Mouse (Mus musculus) T-helper 17 cell (primary cell): ENCODE results near the gene Cpeb1.

ENCODE experiments used
- in situ Hi-C, 2 experiments: fragments of 300-600 bp; cut with MboI, MseI; formaldehyde crosslinking; loops; 1 replicate in 1 of 2; 2 replicates in 1 of 2; pipeline ENCODE4 v1.15.1; 2025; ENCODE audit warnings: high pct_unique_total_duplicates in 2 of 2

Cpeb1 gene

DNA sequence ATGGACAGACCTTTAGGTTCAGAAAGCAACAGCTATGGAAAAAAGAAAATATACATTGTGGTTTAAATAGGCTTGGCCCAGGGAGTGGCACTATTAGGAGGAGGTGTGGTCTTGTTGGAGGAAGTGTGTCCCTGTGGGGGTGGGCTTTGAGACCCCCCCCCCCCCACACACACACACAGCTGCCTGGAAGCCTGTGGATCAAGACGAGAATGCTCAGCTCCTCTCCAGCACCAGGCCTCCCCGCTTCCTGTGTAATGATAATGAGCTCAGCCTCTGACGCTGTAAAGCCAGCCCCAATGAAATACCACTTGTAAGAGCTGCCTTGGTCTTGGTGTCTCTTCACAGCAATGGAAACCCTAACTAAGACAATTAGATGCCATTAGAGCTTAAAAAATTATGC is 124.5 kb downstream of the Cpeb1 start:
- in situ Hi-C loops, result loop anchor here in 1 of 2 experiments (5.0 kb wide), 1 partner anchor 478 kb away; no protein-coding TSS in a partner anchor

DNA sequence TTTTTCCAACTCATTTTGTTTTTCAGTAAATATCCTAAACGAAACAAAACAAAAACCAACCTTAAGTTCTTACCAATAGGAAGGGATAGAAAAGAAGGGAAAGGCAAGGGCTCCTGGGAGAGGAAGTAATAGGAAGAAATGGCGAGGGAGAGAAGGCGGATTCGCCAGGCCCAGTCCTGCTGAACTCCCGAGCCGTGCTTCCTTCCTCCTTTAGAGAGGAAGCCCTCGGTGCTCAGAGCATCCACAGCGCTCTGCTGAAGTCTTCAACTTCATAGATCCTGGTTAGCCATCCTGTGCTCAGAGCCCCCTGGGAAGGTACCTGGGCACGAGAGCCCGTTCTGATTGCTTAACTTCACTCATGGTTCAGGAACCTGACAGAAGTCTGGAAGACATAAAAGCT is 127.6 kb downstream of the Cpeb1 start:
- in situ Hi-C loops, result no loop called here

DNA sequence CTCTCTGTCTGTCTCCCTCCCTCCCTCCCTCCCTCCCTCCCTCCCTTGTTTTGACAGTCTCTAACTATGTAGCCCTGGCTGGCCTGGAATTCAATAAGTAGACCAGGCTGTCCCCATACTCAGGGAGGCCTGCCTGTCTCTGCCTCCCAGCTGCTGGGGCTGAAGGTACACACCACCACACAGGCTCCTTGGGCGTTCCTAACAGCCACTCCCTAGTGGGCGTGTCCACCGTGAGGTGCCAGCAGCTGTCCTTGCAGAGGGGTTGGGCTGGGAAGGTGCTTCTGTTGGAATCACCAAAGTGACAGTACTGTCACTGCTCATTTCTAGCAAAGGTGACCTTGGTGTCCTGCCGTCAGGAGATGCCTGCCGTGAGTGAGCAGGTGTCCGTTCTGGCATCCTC is 128.4 kb downstream of the Cpeb1 start:
- in situ Hi-C loops, result no loop called here

DNA sequence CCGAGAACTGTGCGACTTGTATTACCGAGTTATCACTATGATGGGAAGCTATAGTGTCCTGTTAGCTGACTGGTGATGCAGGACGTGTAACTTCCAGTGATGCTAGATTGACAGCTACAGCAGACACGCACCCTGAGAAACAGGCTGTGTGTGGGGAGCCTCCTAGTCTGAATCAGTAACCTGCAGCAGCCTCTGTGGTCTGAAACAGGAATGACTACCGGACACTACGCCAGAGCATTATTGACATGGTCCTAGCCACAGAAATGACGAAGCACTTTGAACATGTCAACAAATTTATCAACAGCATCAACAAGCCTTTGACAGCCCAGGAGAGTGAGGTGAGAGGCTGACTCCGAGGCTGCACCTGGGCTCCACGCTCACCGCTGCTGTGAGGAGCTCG is 129.2 kb downstream of the Cpeb1 start:
- in situ Hi-C loops, result no loop called here

DNA sequence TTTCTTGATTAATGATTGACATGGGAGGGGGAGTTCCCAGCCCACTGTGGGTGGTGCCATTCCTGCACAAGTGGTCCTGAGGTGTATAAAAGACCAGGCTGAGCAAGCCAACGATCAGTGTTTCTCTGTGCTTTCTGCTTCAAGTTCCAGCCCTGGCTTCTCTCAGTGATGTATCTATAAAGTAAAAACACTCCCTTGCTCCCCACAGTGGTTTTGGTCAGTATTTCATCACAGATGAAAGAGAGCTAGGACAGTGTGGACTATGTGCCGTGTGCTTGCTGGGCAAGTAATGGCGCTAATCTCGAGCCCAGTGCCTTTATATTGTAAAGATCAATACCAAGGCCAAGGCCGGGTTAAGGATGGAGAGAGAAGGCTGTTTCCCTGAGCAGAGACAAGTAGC is 133.5 kb downstream of the Cpeb1 start:
- in situ Hi-C loops, result loop anchor here in 1 of 2 experiments (5.0 kb wide), 1 partner anchor 159 kb away; no protein-coding TSS in a partner anchor

DNA sequence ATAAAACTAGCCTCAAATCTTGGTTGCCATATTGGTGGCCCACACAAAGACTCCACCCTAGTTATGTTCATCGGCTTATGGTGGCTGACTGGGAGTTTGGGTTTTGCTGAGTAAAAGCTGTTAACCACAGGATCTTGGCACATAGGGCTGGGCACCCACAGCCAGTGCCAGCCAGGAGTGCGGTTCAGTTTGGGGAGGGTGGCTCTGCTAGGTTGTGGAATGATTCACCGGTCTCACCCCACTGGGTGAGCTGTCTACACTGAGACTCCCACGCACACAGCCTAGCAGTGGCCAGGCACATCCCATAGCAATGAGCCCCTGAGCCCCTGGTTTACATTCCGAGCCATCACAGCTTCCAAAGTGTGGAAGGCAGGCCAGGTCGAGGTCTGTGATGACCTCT is 135.5 kb downstream of the Cpeb1 start:
- in situ Hi-C loops, result loop anchor here (5.0 to 10.0 kb wide), 2 partner anchors 155 to 157 kb away; no protein-coding TSS in a partner anchor

DNA sequence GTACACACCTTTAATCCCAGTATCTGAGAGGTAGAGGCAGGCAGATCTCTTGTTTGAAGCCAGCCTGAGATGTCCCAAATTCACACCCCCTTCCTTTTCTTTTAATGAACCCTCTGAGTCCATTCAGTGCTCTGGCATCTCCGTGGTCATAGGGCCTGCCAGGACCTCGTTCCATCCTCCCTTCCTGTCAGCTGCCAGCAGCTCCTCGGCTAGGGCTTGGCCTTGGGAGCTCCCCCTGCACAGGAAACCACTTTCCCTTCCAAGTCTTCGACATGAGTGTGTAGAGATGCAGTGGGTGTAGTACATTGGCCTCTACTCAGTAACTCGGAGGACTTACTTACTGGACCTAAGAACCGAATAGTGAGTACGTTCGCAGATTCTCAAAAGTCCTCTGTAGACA is 139.7 kb downstream of the Cpeb1 start:
- in situ Hi-C loops, result loop anchor here in 1 of 2 experiments (10.0 kb wide), 1 partner anchor 151 kb away; no protein-coding TSS in a partner anchor

DNA sequence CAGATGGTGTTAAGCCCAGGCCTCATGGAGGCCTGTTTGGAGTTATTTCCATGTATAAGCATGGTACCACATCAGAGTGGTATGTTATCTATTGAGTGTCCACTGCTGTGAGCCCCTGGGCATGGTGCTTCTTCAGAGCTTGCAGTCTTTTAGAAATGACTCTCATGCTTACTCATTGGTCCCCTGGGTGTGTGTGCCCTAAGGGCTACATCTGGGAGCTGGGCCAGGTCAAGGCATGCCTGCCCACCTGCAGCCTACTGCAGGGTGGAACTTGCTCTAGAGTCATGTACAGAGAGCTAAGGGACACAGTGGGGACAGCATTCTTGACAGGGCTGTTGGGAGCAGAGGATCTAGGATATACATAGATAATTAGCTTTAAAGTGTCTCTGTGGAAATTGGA is 143.7 kb downstream of the Cpeb1 start:
- in situ Hi-C loops, result loop anchor here (5.0 to 10.0 kb wide), 2 partner anchors 147 to 949 kb away; no protein-coding TSS in a partner anchor

DNA sequence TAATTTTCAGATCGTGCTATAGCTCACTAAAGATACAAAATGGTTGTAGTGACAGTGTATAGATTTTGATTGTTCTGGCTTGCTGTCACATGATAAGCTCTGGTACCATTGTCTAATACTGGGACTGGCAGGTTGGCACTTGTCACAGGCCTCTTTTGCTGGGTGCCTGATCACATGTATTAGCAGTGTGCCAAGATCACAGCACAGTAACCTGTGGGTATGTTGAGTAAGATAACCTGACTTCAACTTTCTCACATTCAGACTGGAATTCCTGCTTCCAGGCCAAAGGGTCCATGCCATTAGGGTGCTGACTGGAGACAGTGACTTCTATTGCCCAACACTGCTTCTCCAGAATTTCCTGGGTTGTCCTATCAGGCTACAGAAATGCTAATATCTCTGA is 144.1 kb downstream of the Cpeb1 start:
- in situ Hi-C loops, result loop anchor here (5.0 to 10.0 kb wide), 2 partner anchors 146 to 949 kb away; no protein-coding TSS in a partner anchor

DNA sequence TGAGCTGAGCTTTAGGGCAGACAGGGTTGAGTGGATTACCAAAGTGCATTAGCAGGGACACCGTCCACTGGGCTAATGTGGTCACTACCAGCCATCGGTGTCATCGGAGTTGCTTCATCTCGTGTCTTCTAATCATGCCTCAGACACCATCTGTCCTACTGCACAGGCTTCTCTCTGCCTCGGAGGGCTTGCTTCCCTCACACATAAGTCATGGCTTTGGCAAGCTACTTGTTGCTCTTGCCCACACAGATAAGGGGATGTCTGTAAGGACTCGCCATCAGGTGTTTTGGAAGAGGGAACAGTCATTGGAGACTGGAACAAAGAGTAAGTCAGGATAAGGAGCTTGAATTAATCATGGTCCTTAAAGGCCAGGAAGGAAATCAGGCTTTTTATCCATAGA is 146.0 kb downstream of the Cpeb1 start:
- in situ Hi-C loops, result no loop called here

DNA sequence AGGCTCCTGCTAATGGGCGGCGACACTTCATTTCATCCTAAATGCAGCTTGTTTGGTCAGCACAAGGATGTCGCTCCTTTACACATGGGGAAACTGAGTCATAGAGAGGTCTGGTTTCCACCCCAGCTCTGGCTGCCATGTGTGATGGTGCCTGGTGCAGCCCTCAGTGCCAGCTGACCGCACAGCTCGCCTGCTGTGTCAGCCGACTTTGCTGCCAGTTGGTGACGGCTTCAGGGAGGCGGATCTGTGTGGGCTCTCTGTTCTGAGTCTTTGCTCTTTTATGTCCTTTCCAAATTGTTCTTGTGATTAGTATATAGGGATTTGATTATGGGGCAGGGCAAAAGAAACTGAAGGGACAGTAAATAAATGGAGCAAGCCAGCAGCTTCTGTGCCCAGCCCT is 147.5 kb downstream of the Cpeb1 start:
- in situ Hi-C loops, result no loop called here

DNA sequence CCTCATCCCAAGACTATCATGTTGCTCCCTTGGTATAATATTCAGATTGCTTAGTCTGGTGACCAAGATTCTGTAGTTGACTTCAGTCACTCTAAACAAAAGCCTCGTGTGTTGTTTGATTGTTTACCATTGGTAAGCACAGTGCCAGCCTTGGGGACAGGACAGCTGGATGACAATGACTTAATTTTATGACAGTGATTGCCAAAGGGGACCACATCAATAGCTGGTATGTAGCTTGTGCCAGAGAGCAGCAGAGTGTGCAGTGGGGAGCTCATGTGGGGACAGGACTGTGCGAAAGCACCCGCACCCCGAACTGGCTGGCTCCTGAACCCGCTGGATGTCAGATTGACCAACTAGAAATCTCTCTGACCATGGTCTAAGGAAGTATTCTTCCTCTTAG is 150.6 kb downstream of the Cpeb1 start:
- in situ Hi-C loops, result no loop called here

DNA sequence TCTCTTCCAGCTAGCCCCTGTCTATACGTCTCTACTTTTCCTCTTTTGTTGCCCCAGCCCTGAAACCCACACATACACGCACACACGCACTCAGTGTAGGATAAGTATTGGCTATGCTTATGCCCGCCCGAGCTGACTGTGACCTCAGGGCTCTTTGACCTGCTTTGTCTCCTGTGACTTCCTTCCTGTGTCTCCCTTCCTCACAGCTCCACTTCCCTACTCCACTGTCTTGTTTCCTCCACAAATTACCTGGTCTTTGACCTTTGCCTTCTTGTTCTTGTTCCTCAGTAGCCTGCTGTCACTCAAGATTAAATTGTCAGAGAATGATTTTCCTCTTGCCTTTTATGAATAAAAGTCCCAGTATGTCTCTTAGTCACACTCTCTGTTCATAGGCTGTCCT is 151.2 kb downstream of the Cpeb1 start:
- in situ Hi-C loops, result no loop called here

DNA sequence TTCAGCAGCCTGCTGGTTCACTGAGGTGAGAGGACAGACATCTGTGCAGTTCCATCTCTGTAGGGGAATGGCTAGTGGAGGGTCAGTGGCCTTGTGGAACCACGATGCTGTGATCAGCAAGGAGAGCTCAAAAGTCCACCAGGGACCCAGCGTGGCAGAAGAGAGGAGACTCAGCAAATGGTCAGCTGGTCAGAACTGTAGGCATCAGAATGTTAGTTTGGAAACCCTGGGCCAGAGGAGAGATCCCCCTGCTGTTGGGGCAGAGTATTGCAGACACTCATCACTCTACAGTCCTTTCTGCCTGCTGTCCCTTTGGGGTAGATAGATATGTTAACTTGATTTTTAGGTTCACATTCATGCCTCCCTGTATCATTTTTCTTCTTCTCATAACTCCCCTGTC is 151.6 kb downstream of the Cpeb1 start:
- in situ Hi-C loops, result no loop called here

DNA sequence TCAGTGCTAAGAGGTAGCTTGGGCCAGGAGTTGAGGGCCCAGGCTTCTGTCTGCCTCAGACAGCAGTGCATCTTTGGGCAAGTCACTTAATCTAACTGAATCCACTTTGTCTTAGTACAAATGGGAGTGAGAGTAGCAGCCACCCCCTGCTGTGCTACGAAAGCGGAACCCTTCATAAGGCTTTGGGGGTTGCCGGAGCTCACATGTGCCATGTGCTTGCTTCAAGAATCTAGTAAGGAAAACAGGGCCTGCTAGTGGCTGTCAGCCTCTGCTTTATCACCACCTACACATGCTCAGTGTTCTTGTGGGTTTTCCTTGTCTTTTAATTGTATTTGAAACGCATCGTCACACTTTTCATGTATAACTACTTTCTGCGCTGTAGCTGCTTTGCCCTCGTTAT is 153.9 kb downstream of the Cpeb1 start:
- in situ Hi-C loops, result no loop called here

DNA sequence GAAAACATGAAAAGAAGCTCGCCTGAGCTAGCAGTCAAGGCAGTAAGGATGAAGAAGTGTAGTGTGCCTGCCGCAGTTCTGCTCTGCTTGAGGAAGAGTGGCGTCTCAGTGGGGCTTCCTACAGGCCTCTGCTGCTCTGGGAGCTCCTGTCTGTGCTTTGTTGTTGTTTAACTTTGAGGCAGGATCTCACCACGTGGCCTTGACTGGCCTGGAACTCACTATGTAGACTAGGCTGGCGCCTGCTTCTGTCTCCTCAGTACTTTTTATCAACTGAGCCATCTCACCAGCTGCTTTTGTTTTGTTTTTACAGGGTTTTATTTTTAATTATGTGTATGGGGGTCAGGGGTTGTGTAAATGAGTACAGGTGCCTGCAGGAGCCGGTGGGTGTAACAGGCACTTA is 157.1 kb downstream of the Cpeb1 start:
- in situ Hi-C loops, result no loop called here
